Mouse (Mus musculus) CH12.LX (cell line): ENCODE data around the gene Xpa.

ENCODE experiments used
- CTCF ChIP-seq, 2 experiments: IDR thresholded peaks in 1 of 2; conservative IDR thresholded peaks in 1 of 2; 2 replicates each; pipeline ENCODE4 v1.5.1; 2011 to 2012; ENCODE audit warnings: low read depth in 2 of 2, low read length in 2 of 2, improper control_type of control experiment in 1 of 2, inconsistent platforms in 1 of 2, mild to moderate bottlenecking in 1 of 2, moderate library complexity in 1 of 2
- EP300 ChIP-seq: IDR thresholded peaks from 2 replicates; pipeline ENCODE4 v1.6.1; 2011; ENCODE audit warnings: low read length, improper control_type of control experiment
- MAFK ChIP-seq: IDR thresholded peaks from 2 replicates; pipeline ENCODE4 v1.6.1; 2011; ENCODE audit warnings: low read length, improper control_type of control experiment; ENCODE audit not compliant: insufficient replicate concordance
- NRF1 ChIP-seq: IDR thresholded peaks from 2 replicates; pipeline ENCODE4 v1.6.1; 2014; ENCODE audit warnings: low read depth, mild to moderate bottlenecking, inconsistent platforms, low read length, improper control_type of control experiment, moderate library complexity
- UBTF ChIP-seq: IDR thresholded peaks from 2 replicates; pipeline ENCODE4 v1.6.1; 2012; ENCODE audit warnings: low read depth, mild to moderate bottlenecking, inconsistent platforms, low read length, improper control_type of control experiment, moderate library complexity
- USF1 ChIP-seq: IDR thresholded peaks from 2 replicates; pipeline ENCODE4 v1.6.1; 2014; ENCODE audit warnings: low read depth, mild to moderate bottlenecking, inconsistent platforms, low read length, improper control_type of control experiment

- TF ChIP-seq USF1 (no peak), NRF1 (no peak), CTCF (conservative IDR thresholded peaks at IDR 0.05 in 1 of 2, IDR thresholded peaks at IDR 0.05 in 1 of 2; ENCODE audit: low read depth in 2 of 2, low read length in 2 of 2) (peak; percentile 66 to 74), MAFK (no peak), UBTF (no peak), EP300 (no peak)
These were observed 65.9 kb downstream of the Xpa start for GRCm38 (mm10) chr4:46130221-46130620.
